Mouse (Mus musculus): ENCODE data around the gene Plch2.
"Not testable (repeated sequence)": the region's sequence is repeated elsewhere in the genome, so short reads cannot be mapped to it uniquely, and the experiment has no call there.

The Plch2 gene

DNA sequence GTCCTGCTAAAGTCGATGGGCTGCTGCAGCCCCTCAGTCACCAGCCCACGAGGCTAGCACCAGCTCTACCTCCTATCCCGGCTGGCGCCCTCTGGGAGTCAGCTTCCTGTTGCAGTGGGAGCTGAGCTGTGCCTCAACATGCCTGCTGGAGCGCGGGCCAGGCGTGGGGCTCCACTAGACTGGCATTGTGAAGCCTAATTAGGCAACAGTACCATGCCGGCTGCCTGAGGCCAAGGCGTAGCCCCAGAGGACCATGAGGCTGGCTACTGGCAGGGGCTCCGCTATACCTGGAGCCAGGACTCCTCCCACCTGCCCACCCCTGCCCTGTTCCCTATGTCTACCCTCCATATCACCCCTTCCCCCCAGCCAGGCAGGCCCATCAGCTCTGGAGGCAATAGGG, at the start of gene Plch2:
Plch2 (minus strand) TSS at position 61 of the 400 bp plus-strand sequence.
- no peak for DNase-seq (ENCODE audit: low spot score)

DNA sequence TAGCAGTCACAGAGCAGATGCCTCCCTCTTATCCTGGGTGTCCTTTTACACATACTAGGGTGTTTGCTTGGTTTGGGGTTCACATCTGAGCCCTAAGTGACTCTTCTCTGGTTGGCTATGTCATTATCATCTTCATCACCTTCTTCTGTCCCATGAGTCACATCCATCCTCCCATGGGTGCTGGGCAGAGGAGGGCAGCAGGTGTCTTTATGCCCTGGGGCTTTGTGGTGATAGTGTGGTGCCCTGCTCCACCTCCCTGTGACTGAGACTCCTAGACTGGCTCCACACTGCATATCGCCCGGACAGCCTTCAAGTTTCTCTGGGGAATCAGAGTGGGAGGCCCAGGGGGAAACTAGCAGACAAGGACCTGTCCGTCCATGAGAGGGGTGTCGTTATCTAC, 42.0 kb upstream of the Plch2 start:
- no peak for DNase-seq (ENCODE audit: low spot score)

DNA sequence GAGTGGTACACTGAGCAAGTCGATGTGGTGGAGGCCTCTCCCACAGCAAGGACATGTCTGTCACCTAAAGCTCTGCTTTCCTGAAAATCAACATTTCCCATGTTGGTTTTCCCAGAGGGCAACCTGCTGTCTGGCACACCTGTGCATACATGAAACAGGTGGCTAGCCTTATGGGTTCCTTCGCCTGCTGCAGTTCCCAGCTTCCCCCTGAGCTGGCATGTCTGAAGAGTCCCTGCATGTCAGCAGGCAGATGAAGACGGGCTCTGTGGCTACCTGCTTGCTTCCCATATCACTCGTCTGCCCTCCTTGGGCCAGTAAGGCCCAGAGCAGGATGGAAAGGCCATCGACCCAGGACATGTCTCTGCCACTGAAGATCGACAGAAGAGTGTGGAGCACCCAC, 40.9 kb upstream of the Plch2 start:
- DNase-seq (ENCODE audit: low spot score), result no peak

DNA sequence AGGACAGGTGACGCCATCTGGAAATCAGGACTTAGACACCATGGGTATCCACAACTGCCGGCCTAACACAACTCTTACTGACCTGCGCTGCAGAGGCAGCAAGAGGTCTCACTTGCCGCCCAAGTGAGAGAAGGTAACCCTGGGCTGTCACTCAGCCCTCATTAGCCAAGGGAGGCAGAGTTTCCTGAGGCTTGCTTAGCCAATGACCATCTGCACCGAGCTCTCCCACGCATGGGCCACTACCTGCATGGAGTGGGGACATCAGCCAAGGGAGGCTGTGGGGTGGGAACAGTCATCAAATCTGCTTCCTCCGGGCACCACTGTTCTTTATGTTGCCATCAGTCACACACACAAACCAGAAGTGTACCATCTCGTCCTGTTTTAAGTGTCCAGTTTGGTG, 39.4 kb upstream of the Plch2 start:
- DNase-seq (ENCODE audit: low spot score), result no peak

DNA sequence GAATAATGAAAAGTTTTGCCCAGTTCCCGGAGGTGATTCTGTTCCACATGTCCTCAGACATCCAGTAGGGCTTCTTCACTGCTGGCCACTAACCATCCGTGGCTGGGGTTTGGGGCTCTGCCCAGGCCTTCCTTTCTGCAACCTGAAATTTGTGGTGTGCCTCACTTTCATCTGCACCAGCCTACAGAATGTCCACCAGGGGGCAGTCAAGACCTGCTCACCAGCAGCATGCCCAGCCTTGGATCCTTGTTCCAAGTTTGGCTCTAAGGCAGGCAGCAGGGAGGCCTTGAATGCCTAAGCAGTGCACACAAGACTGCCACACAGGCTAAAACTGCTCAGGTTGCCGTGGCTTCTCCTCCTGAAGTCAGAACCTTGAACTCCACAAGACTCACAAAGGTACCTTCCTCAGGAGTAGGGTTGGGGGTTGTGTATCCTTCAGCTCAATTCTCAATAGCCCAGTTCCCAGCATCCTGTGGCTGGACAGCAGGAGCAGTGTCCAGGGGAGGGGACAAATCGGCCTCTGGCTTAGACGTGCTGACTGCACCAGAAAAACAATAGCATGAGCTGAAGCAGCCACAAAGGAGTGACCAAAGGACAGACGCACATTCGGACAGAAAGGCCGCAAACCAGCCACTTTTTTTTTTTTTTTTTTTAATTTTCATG, 38.8 kb upstream of the Plch2 start:
- DNase-seq (ENCODE audit: low spot score), result peak; percentile 81

DNA sequence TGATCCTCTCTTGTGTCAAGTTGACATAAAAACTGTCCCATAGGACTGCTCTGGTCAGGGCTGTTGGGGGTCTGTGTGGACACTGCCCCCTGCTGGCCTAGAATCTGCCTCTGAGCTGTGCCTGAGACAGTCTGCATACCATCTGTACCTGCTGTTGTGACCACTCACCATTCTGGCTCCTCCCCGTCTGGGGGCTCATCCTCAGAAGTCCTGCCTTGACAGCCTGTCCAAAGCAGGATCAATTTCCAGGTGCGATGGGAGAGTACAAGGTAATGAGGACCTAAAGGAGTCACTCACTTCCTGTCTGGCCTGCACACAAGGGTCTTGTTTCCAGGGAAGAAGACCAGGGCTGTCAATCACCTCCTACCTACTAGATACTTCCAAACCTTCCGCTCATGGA, 38.0 kb upstream of the Plch2 start:
- peak; percentile 58 for DNase-seq (ENCODE audit: low spot score)

DNA sequence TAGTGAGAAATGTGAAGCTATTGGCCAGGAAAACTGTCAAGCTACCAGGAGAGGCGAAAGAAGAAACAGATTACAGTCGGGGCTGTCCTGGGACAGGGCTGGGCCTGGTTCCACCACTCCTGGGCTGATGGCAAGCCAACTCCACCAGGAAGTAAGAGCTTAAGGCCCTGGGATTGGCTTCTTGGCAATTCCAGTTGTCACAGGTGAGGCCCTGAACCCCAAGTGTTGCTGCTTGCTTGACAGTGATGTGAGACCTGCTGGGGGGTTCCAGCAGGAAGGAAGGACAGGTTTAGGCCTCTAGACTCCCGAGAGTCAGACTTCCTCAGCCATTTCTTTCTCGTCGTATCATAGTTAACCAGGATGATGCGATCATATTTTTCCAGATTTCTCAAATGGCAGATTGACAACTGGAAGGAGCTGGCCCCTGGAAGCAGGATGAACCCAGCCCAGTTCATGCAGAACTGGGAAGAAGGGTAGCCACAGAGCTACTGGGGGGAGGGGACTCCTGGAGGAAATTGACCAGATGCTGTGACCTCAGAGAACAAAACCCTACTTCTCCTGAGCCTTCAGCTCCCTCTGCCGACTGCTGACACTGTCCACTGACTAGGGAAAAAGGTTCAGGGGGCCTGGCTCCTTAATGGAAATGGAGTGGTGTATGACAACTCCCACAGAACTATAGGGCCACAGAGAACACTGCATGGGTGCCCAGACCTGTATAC, 37.0 kb upstream of the Plch2 start:
- no peak for DNase-seq (ENCODE audit: low spot score)

DNA sequence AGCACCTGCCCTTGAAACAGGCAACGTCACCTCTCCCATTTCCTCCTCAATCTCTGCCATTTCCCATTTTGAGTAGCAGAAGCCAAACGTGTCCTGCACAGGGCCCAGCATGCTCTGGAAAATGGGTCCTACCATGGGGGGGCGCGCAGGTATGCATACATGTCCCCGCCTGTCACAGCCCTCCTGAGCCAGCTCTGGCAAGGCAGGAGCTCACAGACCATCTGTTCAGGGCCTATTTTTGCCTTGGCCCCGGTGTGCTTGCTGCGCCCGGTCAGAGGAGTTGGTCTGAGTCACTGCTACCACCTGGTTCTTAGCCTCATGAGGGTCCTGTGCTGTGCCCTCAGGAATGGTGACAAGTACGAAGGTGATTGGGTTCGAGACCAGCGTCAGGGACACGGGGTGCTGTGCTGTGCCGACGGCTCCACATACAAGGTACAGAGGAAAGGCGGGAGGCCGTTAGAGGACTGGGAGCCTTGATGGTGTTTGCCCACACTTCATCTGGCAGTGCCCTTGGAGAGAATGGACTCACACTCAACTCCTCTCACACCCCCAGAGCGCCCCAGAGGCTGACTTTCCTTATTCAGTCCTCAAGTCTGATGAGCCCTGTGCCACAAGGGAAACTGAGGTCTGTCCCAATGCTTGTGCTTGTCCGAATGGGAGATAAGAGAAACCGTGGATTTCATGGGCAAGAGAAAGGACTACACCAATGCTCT, 36.3 kb upstream of the Plch2 start:
- DNase-seq (ENCODE audit: low spot score), result no peak

DNA sequence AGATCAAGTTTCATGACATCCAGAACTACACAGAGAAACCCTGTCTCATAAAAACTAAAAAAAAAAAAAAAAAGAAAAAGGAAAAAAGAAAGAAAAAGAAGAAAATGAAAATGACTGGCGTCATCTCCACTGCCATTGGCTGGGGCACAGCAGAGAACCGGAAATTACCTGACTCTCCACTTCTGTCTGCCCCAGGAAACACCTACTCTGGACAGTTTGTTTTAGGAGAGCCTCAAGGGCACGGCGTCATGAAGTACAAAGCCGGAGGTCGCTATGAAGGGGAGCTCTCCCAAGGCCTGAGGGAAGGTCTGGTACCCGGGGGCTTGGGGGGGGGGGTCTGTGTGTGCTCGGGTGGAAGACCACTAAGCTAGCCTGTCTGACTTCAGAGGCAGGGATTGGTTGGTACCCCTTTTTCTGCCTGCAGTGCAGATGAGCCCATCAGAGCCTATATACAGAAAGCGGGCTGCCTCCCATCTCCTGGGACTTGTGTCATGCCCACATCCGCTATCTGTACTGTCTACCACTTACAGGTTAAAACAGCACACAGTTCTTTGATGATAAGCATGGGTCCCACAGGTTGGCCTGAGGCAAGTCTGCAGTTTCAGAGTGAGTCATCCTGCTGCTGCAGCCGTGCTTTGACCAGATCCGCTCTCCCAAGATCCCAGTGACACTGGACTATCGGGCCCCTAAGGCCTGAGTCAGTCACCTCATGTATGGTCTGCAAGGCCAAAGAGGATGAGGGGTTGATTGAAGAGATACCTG, 34.3 kb upstream of the Plch2 start:
- DNase-seq (ENCODE audit: low spot score), result no peak

DNA sequence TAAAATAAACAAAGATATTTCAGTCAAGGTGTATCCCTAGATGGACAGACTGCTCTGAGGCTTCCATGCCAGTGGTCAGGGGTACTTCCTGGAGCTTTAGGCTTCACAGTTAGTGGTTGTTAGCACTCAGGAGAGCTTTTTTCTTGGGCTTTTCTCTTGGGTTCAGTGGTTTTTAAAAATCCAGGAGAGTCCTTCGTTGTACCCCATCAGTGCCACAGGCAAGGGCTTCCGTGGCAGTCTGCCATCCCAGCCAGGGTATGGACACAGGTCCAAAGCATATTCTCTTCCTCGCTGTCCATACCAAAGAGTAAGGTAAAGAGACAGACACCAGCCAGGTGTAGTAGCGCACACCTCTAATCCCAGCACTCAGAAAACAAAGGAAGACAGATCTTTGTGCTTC, 33.6 kb upstream of the Plch2 start:
- DNase-seq (ENCODE audit: low spot score), result no peak

DNA sequence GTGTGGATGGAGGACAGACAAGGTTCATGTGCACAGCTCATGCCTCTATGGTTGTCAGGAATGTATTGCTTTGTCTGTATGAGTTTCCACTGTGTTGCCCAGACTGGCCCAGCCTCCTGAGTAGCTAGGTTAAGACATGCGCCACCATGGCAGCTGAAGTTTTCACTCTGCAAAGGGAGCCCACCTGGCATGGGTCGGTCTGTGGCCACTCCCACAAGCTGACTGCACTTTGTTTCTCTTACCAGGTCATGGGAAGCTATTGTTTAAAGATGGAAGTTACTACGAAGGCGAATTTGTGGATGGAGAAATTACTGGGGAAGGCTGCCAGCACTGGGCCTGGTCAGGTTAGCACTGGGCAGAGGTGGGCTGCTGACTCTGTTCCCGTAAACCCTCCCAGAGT, 32.7 kb upstream of the Plch2 start:
- DNase-seq (ENCODE audit: low spot score), result no peak

DNA sequence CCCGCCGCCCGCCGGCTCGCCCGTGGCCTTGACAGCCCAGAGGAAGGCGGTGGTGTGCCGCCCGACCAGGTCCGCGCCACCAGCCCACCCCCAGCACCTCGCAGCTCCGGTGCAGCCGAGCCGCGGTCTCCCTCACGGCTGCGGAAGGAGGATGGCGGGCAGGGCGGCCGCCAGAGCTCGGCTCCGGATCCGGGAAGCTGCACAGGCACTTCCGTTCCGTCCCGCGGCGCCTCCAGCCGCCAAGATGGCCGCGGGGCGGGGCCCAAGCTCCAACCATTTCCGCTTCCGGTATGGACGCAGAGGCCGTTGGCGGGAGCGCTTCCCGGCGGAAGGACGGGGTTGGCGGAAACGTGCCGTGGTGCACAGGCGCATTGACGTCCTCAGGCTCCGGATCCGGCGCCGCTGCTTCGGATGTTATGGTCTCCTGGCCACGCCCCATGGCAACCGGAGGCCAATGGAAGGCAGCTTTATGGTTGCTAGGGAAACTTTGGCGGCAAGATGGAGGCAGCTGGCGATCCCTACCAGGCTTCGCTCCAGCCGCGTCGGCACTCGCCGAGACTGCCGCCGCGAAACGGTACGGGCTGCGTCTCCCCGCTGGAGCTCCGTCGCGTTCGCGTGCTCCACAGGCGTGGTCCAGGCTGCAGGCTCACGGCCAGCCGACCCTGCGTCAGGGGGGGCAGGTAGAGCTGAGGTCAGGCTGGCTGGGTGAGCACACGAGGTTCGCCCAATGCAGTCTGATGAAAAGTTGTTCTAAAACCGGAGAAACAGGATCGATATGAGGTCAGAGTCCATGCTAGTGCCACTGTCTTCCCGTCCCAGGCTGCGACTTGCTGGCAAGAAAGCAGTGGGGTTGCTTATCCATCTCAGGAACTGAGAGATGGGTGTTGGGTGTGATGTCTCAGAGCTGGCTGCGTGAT, 29.8 kb upstream of the Plch2 start, which contains the start of the genes Rer1 and Morn1:
Rer1 (minus strand) TSS at position 275 of the 917 bp plus-strand sequence.
Morn1 (plus strand) TSS at position 470 of the 917 bp plus-strand sequence.
- DNase-seq (ENCODE audit: low spot score), result peak; percentile 100

DNA sequence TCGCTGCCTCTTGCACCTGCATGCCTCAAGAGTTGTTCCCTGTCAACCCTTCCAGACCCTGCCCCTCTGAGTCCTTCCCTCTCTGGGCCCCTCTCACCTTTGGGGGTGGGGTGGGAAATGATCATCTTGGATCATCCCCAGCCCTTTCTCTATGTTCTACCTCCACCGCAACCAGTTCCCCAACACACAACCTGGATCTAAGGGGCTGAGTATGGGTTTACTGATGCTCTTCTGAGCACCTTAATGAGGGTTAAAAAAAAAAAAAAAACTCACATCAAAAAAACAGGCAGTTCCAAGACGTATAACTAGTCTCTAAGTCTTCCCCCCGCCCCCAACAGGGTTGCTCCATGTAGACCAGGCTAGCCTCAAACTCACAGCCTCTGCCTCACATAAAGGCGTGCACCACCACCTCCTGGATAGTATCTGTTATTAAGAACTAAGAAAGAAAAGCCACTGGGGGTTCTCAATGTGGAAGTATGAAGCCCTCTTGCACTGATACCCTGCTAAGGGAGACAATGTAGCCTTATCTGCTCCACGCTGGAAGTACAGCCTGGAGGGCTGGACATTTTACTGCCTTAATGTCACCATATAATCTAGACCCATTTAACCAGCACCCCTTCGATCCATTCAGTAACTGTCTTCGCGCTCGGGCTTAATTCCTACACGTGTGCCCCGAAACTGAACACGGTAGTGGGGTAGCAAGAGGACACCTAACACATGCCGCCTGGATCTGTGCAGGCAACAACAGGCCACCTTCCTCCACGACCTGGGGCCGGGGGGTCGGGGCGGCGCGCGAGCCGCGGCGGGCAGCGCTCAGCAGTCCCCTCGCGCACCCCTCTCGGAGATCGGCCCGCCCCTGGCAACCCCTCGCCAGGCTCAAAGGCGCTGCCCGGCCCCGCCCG, 28.9 kb upstream of the Plch2 start:
- no peak for DNase-seq (ENCODE audit: low spot score)

DNA sequence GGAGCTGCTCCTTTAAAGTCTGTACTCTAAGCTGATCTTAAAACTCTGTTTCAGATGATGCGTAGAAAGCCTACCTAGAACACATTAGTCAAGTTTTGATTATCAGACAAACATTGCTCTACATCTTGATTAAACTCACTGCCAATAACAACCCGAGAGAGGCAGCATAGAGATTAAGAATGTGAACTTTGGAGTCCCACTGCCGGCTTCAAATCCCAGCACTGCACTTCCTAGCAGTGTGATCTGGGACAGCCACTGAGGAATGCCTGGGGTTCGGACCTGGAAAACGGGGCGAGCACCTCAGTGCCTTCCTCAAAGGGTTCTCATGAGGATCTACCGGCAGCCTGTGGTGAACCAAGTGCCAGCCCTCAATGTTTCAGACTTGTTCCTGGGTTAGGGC, 27.8 kb upstream of the Plch2 start:
- DNase-seq (ENCODE audit: low spot score), result no peak

DNA sequence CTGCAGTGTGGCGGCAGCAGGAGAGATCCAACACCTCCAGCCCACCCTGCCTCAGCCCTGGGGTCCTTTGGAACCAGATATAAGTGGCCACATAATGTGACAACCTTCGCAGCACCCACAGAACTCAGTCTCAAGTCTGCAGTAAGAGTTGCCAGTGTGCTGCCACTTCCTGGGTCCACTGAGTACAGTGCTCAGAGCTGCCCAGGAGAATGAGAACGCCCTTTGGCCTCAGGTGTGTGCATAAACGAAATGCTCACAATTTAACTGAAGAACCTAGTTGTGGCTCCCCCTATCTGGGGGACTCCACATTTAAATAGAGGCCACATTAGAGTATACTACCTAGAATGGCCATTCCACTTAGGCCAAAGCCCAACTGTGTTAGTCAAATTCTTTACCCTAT, 27.0 kb upstream of the Plch2 start:
- no peak for DNase-seq (ENCODE audit: low spot score)

DNA sequence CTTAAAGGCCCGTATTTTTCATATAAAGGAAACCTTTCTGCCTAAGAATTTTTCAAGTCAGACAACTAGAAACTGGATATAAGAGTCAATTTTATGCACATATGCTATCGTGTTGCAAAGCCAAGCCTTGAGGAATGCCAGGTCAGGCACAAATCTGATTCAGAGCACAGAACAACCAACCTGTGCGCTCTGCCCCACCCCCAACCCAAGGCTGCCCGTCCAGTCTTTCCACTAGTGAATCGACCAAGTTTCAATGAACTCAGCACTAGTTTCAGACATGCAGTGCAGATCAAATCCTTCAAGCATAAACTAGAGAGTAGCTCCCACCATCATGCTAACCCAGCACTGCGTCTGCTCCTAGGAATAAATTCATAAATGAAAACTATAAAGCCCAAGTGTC, 23.1 kb upstream of the Plch2 start:
- DNase-seq (ENCODE audit: low spot score), result no peak

DNA sequence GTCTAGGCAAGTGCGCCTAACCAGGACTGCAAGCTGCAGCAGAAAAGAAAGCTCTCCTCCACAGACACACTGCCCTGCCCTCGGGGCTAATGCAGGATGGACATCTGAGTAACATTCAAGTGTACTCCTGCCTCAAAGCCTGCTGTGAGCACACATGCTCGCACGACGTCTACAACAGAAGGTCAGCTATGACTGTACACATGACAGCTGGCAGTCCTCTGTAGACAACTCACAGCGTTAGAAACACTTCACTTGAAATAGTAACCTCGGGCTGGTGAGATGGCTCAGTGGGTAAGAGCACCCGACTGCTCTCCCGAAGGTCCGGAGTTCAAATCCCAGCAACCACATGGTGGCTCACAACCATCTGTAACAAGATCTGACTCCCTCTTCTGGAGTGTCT, 22.2 kb upstream of the Plch2 start:
- DNase-seq (ENCODE audit: low spot score), result not testable (repeated sequence)

DNA sequence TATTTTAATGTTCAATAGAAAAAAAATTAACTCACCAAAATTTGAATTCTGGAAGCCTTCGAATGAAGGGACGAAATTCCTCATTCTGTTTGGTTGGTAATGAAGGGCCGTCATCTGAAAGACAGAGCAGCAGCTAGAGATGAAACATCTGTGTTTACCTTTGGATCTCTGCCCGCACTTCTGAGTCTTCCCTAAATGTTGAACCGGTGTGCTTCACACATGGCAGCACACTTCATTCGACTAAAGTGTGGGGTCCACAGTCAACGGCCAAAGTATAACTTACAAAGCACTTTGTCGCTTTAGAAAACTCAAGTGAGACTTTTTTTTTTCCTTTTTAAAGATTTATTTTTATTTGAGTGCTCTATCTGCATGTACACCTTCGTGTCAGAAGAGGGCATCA, 20.1 kb upstream of the Plch2 start:
- DNase-seq (ENCODE audit: low spot score), result no peak

DNA sequence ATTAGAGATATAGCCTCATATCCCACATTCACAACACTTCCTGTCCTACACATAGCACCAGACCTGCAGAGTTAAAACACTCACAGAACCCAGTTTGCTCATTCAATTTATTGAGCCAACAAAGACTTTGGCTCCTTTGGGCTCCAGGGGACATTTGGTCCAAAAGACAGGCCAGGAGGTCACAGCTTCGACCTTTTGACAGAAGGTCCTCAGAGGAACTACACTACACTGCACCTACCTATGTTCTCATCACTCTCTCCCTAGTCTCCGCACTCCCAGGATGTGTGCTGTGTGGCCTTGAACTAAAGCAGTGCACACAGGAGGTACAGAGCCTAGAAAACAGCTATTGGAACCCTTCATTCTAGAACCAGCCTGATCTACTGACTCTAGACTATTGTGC, 19.2 kb upstream of the Plch2 start:
- no peak for DNase-seq (ENCODE audit: low spot score)

DNA sequence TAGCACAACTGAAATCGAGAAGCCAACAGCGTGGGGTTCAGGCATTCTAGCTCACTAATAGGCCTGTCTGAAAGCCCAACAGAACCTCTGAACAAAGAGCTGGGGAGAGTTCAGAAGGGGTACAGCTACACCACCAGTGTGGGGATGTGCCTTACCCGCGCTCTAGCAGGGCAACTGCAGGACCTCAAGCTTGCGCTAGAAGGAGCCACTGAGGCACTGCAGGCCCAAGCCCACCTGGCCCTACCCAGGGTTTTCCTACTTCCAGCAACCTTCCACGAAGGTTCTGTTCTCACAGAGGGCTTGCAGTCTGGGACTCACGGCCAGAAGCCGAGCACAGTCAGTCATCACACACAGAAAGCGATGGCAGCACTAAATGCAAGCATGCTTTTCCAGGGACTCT, 18.6 kb upstream of the Plch2 start:
- no peak for DNase-seq (ENCODE audit: low spot score)
